Mouse (Mus musculus): ENCODE data around the gene Prkce.

Prkce gene

GRCm38 (mm10) chr17:86615592-86616291 is 448.2 kb downstream of the Prkce start:
- no peak for DNase-seq (ENCODE audit: low read depth, low spot score)

GRCm38 (mm10) chr17:86617570-86618237 is 450.1 kb downstream of the Prkce start:
- DNase-seq (ENCODE audit: low read depth, low spot score), result no peak

- no peak for DNase-seq (ENCODE audit: low read depth, low spot score)
These were observed 450.9 kb downstream of the Prkce start for GRCm38 (mm10) chr17:86618431-86618861.

- no peak for DNase-seq (ENCODE audit: low read depth, low spot score)
These were observed 455.3 kb downstream of the Prkce start for GRCm38 (mm10) chr17:86622862-86623261.

GRCm38 (mm10) chr17:86626523-86626922 is 458.9 kb downstream of the Prkce start:
- no peak for DNase-seq (ENCODE audit: low read depth, low spot score)

- DNase-seq (ENCODE audit: low read depth, low spot score), result no peak
These were observed 465.5 kb downstream of the Prkce start for GRCm38 (mm10) chr17:86633131-86633530.

- no peak for DNase-seq (ENCODE audit: low read depth, low spot score)
These were observed 469.7 kb downstream of the Prkce start for GRCm38 (mm10) chr17:86637311-86637710.

GRCm38 (mm10) chr17:86639279-86639678 is 471.7 kb downstream of the Prkce start:
- DNase-seq (ENCODE audit: low read depth, low spot score), result peak; percentile 26

GRCm38 (mm10) chr17:86647226-86647625 is 479.6 kb downstream of the Prkce start:
- DNase-seq (ENCODE audit: low read depth, low spot score), result no peak

- DNase-seq (ENCODE audit: low read depth, low spot score), result peak; percentile 9
These were observed 481.4 kb downstream of the Prkce start for GRCm38 (mm10) chr17:86648856-86649435.

- DNase-seq (ENCODE audit: low read depth, low spot score), result no peak
These were observed 482.7 kb downstream of the Prkce start for GRCm38 (mm10) chr17:86650241-86650640.

- no peak for DNase-seq (ENCODE audit: low read depth, low spot score)
These were observed 483.5 kb downstream of the Prkce start for GRCm38 (mm10) chr17:86651091-86651490.

GRCm38 (mm10) chr17:86652751-86653150 is 485.2 kb downstream of the Prkce start:
- no peak for DNase-seq (ENCODE audit: low read depth, low spot score)

- no peak for DNase-seq (ENCODE audit: low read depth, low spot score)
These were observed 488.8 kb downstream of the Prkce start for GRCm38 (mm10) chr17:86656369-86656768.

GRCm38 (mm10) chr17:86662301-86662700 is 494.7 kb downstream of the Prkce start:
- DNase-seq (ENCODE audit: low read depth, low spot score), result no peak

GRCm38 (mm10) chr17:86663471-86663870 is 495.9 kb downstream of the Prkce start:
- no peak for DNase-seq (ENCODE audit: low read depth, low spot score)

GRCm38 (mm10) chr17:86667836-86668600 is 500.4 kb downstream of the Prkce start:
- DNase-seq (ENCODE audit: low read depth, low spot score), result no peak

GRCm38 (mm10) chr17:86669641-86670373 is 502.2 kb downstream of the Prkce start:
- DNase-seq (ENCODE audit: low read depth, low spot score), result no peak

- DNase-seq (ENCODE audit: low read depth, low spot score), result no peak
These were observed 503.1 kb downstream of the Prkce start for GRCm38 (mm10) chr17:86670731-86671130.

- no peak for DNase-seq (ENCODE audit: low read depth, low spot score)
These were observed 507.4 kb downstream of the Prkce start for GRCm38 (mm10) chr17:86674971-86675370.

GRCm38 (mm10) chr17:86676336-86676735 is 508.8 kb downstream of the Prkce start:
- DNase-seq (ENCODE audit: low read depth, low spot score), result no peak

All from telencephalon, adult 2 months (tissue).